Mouse (Mus musculus): Measurements from ENCODE around the gene Fbxl12. TPM values are rescaled to one million over a fixed set of nuclear protein-coding genes. Genes with fewer than 3 reads are reported as not detected.
A peak's percentile ranks its signal among the peaks of the same experiment; 100 is the strongest.
"Not testable (repeated sequence)": the region's sequence is repeated elsewhere in the genome, so short reads cannot be mapped to it uniquely, and the experiment has no call there.

The Fbxl12 gene
- 12.6 to 30.1 TPM (median 19.3 TPM) in 3 replicates for total RNA-seq (2017)

GRCm38 (mm10) chr9:20644360-20645081 lies at the start of gene Fbxl12:
Gene Fbxl12 (minus strand): TSS chr9:20644767.
- ATAC-seq (replicated peaks; ENCODE audit: insufficient number of reproducible peaks, low FRiP score, low TSS enrichment, poor library complexity, severe bottlenecking), result peak; percentile 71

DNA sequence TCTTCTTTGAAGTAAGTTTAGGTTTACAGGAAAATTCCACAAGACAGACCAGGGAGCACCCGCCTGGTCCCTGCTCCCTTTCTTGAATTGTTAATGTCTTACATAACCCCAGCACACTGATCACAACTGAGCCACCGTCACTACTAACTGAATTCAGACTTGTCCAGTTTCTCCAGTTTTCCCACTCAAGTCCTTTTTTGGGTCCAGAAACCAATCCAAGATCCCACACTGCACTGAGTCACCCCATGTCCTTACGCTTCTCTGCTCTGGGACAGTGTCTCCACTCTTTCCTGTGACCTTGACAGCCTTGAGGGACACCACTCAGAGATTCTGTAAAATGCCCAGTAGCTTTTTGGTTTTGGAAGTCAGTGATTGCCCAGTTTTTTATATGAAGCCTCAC lies 48.3 kb upstream of the Fbxl12 start:
- ATAC-seq (replicated peaks; ENCODE audit: insufficient number of reproducible peaks, low FRiP score, low TSS enrichment, poor library complexity, severe bottlenecking), result no peak

GRCm38 (mm10) chr9:20690449-20690848 lies 45.9 kb upstream of the Fbxl12 start:
- ATAC-seq (replicated peaks; ENCODE audit: insufficient number of reproducible peaks, low FRiP score, low TSS enrichment, poor library complexity, severe bottlenecking), result not testable (repeated sequence)

DNA sequence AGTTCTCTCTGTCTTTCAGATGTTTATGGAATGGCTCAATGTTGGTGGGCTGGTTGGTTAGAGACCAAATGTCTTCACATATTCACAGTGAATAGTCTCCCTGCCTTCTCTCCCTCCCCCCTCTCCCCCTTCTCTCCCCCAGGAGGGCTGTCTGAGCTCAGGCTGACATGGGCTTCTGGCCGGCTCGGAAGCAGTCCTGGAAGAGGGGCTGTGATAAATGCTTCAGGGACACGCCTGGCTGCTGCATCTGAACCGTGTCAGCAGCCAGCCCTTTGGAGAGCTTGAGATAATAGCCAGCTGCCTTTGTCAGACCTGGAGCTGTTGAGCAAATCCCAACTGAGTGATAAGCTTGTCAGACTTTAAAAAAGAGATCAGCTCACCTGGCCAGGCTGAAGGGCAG lies 45.3 kb upstream of the Fbxl12 start:
- no peak for ATAC-seq (replicated peaks; ENCODE audit: insufficient number of reproducible peaks, low FRiP score, low TSS enrichment, poor library complexity, severe bottlenecking)

- no peak for ATAC-seq (replicated peaks; ENCODE audit: insufficient number of reproducible peaks, low FRiP score, low TSS enrichment, poor library complexity, severe bottlenecking)
Measured at GRCm38 (mm10) chr9:20689403-20689802, 44.8 kb upstream of the Fbxl12 start.

GRCm38 (mm10) chr9:20685081-20685861 lies 40.7 kb upstream of the Fbxl12 start:
- ATAC-seq (replicated peaks; ENCODE audit: insufficient number of reproducible peaks, low FRiP score, low TSS enrichment, poor library complexity, severe bottlenecking), result no peak

DNA sequence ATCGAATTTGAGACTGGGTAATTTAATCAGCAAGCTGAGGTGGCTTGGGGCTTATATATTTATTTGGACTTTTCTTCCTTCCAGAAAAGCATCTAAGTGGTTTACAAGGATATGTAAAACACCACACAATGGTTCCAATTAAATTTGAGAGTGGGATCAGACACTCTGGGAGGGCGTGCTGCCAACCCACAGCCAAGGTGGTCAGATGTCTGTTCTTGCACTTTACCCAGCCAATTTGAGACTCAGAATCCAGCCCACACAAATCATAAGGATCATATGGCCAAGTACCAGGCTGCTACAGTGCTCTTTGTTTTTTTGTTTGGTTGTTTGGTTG lies 37.8 kb upstream of the Fbxl12 start:
- no peak for ATAC-seq (replicated peaks; ENCODE audit: insufficient number of reproducible peaks, low FRiP score, low TSS enrichment, poor library complexity, severe bottlenecking)

GRCm38 (mm10) chr9:20681546-20682388 lies 37.2 kb upstream of the Fbxl12 start:
- no peak for ATAC-seq (replicated peaks; ENCODE audit: insufficient number of reproducible peaks, low FRiP score, low TSS enrichment, poor library complexity, severe bottlenecking)

- ATAC-seq (replicated peaks; ENCODE audit: insufficient number of reproducible peaks, low FRiP score, low TSS enrichment, poor library complexity, severe bottlenecking), result no peak
Measured at GRCm38 (mm10) chr9:20680378-20680958, 35.9 kb upstream of the Fbxl12 start.

DNA sequence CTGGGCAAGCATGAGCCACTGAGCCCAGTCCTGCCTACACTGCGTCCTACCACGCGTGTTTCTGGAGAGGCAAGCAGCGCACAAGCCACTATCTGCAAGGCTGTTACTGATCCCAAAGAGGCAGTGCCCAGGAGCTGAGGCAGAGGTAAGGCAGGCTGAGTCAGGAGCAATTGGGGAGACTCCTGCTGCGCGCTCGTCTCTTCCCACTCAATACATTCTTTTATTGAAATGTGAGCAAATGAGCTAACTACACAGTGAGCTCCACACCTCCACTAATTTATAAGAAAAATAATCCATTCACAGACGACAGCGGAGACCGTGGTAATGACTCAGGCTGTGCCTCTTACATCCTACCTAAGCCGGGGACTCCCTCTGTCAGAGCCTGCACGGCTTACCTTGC lies 33.3 kb upstream of the Fbxl12 start:
- no peak for ATAC-seq (replicated peaks; ENCODE audit: insufficient number of reproducible peaks, low FRiP score, low TSS enrichment, poor library complexity, severe bottlenecking)

GRCm38 (mm10) chr9:20672047-20672446 lies 27.5 kb upstream of the Fbxl12 start:
- no peak for ATAC-seq (replicated peaks; ENCODE audit: insufficient number of reproducible peaks, low FRiP score, low TSS enrichment, poor library complexity, severe bottlenecking)

DNA sequence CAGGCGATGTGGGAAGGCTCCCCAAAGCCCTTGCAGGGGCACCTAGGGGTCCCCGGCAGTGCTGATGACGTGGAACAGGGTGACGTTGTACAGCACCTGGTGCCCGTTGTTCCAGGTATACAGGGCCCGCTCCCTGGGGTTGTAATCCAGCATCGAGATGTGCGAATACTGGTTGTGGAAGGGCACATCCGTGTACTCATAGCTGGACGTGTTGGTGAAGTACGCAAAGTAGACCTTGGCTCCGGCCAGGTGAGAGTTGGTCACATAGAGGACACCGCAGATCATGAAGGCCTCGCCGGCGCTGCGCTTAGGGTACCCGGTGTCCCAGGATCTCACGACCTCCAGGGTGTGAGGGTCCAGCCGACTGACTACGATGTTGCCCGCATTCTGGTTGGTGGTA lies 23.5 kb upstream of the Fbxl12 start:
- ATAC-seq (replicated peaks; ENCODE audit: insufficient number of reproducible peaks, low FRiP score, low TSS enrichment, poor library complexity, severe bottlenecking), result no peak

DNA sequence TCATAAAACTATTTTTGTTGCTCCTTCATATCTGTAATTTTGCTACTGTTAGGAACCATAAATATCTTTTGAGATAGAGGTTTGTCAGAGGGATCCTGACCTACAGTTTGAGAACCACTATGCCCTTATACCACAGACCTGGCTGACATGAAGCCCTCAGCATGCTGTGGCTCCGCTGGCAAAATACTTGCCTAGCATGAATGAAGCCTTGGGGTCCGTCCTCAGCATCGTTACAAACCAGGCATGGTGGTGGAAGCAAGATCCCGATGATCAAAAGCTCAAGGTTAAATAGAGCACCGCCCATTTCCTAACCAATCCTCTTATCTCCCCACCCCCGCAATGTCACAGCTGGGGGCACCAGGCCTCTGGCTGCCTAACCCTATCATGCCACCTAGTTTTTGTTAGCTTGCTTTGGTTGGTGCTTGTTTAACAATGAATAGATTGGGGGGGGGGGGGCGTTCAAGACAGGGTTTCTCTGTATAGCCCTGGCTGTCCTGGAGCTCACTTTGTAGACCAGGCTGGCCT lies 22.0 kb upstream of the Fbxl12 start:
- no peak for ATAC-seq (replicated peaks; ENCODE audit: insufficient number of reproducible peaks, low FRiP score, low TSS enrichment, poor library complexity, severe bottlenecking)

GRCm38 (mm10) chr9:20665925-20666324 lies 21.4 kb upstream of the Fbxl12 start:
- no peak for ATAC-seq (replicated peaks; ENCODE audit: insufficient number of reproducible peaks, low FRiP score, low TSS enrichment, poor library complexity, severe bottlenecking)

DNA sequence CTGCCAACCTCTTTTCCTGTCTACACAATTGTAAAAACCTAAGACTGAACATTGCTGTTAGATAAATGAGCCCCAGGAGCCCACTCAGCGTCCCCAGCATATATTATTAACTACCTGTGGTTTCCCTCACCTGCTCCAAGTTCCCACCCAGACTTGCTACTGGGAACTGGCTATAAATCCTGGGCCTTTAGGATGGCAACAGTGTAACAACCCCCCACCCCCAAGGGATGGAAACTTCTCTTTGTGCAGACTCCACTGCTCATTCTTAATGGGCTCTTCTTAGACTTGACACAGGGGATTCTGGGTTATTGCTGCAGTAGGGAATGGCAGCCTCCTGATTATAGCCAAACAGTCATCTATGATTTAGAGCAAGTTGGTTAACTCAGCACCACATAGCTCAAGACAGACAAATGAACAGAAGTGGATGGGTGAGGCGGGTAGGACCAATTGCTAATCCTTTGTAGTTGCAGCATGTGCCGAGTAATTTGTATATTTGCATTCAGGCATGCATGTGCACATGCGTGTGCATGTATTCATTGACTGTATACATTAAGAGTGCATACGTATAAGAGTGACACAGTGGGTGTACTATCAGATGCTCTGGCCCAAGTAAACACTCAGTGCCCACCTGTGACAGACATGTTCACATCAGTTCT lies 20.5 kb upstream of the Fbxl12 start:
- ATAC-seq (replicated peaks; ENCODE audit: insufficient number of reproducible peaks, low FRiP score, low TSS enrichment, poor library complexity, severe bottlenecking), result no peak

- ATAC-seq (replicated peaks; ENCODE audit: insufficient number of reproducible peaks, low FRiP score, low TSS enrichment, poor library complexity, severe bottlenecking), result no peak
Measured at GRCm38 (mm10) chr9:20664366-20664765, 19.8 kb upstream of the Fbxl12 start.

- no peak for ATAC-seq (replicated peaks; ENCODE audit: insufficient number of reproducible peaks, low FRiP score, low TSS enrichment, poor library complexity, severe bottlenecking)
Measured at GRCm38 (mm10) chr9:20663956-20664355, 19.4 kb upstream of the Fbxl12 start.

GRCm38 (mm10) chr9:20662874-20663273 lies 18.3 kb upstream of the Fbxl12 start:
- no peak for ATAC-seq (replicated peaks; ENCODE audit: insufficient number of reproducible peaks, low FRiP score, low TSS enrichment, poor library complexity, severe bottlenecking)

All from monocyte, adult 5-6 weeks (primary cell).